Mouse (Mus musculus): ENCODE data around the gene Ethe1.

Gene Ethe1

DNA sequence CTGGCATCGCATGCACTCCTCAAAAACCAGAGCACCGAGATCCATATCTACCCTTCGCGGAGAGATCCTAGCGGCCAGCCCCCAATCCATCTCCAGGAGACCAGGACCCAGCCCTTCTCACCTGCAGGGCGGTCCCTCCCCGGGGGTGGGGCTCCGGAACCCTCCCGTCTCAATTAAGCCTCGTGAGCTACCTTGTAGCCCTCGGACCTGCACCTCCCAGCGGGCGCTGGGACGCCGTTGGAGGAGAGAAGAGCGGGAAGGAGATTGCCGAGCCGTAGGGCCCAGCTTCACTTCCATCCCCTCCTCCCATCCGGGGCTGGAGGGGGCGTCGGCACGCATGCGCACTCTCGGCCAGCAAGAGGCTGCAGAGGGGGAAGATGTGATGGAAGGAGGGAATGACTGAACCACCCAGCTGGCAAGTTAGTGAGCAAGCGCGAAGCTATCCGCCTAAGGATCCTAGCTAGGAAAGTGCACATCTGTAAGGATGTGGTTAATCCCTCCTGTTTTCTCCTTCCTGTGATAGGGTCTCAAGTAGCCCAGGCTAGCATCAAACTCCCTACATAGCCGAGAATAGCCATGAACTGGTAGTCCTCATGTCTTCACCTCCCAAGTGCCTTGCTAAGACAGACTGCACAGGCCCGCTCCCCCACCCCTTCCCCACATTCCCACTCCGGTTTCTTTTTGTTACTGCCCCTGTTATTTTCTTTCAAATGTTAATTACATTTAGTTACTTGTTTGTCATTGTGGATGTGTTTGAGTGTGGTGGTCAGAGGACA is at the start of gene Ethe1, which contains the start of gene Zfp575:
Gene Ethe1 (plus strand): TSS at position 214 of the 776 bp plus-strand sequence.
Gene Zfp575 (minus strand): TSS at position 312 of the 776 bp plus-strand sequence.
- DNase-seq (ENCODE audit: low spot score in 2 of 2), result no peak

DNA sequence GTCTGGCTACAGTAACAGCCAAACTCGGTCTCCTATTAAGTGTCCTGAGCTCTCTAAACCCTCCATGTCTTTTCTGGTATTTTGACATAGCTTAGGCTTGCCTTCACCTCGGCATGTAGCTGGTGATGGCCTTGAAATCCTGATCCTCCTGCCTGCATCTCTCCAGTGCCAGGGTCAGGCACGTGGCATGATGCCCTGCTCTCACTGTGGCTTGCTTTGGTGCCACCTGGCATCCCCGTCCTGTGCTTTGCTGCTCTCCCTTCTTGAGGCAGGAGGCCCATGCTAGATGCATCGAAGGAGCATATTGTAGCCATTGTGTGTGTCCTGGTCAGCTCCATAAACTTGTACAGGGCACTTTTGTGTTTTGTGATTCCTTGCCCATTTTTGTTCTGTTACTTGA is 49.8 kb upstream of the Ethe1 start:
- DNase-seq (ENCODE audit: low spot score in 2 of 2), result no peak

DNA sequence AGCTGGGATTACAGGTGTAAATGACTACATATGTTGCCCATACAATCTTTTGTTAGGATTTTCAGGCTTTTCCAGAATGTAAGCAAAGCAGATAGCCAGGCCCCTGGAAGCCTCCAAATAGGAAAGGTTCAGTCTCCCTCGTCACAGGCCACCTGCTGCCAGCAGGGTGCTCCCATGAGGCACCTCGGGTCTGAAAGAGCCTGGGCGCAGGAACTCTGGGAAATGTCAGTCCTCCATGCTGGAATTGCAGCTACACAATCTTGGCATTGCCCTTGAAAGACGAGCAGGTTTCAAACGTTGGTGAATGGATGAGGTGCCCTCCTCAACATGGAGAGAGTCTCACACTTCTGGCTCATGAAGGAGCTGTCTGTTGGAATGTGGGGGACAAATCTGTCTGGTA is 49.2 kb upstream of the Ethe1 start:
- no peak for DNase-seq (ENCODE audit: low spot score in 2 of 2)

DNA sequence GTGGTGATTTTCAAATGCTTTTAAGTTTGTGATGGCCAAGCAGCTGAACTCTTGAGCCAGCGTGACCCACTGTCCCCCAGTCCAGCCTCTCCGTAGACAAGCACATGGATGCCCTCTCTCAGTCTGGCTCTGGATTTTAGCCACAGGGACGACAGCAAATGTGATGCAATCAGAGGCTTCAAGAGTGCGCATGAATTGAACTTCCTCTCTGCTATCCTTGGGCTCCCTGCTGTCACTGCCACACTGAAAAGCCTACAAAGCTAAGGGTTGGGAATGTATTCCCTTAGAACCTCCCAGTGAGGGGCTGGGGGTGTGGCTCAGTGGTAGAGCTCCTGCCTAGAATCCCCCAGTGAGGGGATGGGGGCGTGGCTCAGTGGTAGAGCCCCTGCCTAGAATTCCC is 48.6 kb upstream of the Ethe1 start:
- DNase-seq (ENCODE audit: low spot score in 2 of 2), result no peak

DNA sequence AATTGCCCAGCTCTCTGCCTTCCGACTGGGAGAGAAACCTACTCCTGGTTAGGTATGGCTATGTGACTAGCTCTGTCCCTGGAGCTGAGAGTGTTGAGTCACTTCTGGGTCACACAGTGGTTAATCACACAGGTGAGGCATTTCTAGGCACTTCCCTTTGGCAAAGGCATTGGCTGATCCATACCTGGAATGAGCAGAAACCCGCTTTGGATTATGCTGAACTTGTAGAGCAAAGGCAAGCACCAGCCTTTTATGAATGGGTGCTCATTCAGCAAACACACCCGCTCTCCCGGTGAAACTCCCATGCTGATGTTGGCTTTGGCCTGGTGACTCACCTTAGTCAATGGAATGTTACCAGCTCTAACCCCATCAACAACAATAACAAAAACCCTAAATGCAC is 47.7 kb upstream of the Ethe1 start:
- DNase-seq (ENCODE audit: low spot score in 2 of 2), result no peak

DNA sequence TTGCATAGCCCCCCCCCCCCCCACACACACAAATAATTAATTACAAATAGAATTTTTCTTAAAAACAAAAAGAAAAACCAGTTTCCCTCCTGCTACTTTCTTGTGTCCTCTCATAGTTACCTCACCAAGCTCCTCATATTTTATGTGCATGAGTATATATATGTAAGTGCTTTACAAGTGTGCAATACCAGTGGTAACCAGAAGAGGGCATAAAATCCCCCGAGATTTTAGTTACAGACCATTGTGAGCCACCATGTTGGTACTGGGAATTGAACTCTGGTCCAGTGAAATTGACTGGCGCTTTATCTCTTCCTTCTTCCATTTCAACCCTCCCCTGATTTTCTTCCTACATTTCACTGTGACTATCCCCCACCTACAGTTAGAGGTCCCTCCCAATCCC is 42.8 kb upstream of the Ethe1 start:
- no peak for DNase-seq (ENCODE audit: low spot score in 2 of 2)

DNA sequence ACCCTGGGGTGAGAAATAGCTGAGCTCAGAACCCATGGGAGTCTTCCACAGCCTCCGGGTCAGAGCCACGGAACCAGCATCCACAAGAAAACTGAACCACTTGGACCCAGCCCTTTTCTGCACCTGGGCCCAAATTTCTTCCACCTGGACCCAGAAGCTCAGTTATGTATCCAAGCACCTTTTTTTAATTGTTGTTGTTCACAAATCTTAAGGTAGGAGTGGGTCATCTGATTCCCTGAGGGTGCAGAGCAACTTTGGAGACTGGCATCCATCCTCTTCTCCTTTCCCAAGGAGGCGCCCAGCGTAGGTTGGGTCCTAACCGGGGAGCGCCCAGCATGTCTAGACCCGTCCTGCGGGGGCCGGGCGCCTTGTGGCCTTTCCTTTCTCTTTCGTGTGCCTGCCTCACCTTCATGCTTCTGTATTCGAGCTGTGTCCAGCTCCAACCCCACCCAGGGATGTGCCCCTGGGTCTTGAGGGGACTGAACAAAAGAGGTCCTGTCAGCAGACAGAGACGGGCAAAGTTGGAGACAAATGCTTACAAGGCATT is 41.2 kb upstream of the Ethe1 start, which contains the start of the genes Pinlyp and Xrcc1:
Gene Pinlyp (minus strand): TSS at position 51 of the 547 bp plus-strand sequence.
Gene Xrcc1 (plus strand): TSS at position 222 of the 547 bp plus-strand sequence.
- DNase-seq (ENCODE audit: low spot score in 2 of 2), result no peak

DNA sequence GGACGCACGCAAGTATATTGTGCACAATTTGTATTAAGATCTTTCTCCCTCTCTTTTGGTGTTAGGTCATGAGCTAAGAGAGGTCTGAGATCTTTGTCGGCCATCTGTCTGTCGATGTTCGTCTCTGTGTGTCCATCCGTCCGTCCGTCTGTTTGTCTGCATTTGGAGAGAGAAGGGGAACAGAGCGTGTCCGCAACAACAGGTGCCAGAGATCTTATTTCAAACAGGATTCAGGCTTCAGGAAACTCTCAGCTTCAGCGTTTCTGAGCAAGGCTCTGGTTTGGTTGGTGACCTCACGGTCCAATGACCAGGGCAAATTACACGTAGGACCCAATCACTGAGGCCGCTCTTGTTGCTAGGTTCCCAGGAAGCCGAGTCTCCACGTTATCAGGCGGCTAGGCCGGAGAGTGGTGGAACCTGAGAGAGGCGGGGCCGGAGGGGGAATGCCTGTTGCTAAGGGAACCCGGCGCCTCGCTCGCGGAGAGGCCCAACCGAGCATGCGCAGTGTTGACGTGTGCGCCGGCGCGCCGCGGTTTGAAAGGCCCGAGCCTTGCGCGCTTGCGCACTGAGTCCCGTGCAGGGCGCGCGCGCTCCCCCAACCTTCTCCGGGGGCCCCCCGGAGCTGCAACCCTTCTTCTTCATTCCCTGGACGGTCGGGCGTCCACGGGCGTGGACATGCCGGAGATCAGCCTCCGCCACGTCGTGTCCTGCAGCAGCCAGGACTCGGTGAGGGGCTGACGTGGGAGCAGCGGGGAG is 40.5 kb upstream of the Ethe1 start:
- DNase-seq (ENCODE audit: low spot score in 2 of 2), result peak; percentile 99

DNA sequence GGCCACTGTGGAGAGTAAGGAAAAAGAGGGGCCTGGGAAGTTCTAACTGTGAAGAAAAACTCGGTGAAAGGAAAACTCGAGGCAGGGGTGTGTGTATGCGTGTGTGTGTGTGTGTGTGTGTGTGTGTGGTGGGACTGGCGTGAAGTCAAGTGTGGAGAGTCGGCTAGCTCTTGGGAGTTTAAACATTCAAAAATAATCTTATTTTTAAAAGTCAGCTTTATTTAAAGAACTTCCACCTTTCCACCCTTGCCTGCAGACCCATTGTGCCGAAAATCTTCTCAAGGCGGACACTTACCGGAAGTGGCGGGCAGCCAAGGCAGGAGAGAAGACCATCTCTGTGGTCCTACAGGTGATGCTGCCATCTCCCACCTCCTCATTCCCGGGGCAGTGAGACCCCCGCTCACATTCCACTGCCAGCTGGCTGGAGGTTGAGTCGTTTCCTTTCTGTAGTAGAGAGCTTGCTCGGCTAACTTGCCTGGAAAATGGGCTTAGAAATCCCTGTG is 39.8 kb upstream of the Ethe1 start:
- no peak for DNase-seq (ENCODE audit: low spot score in 2 of 2)

DNA sequence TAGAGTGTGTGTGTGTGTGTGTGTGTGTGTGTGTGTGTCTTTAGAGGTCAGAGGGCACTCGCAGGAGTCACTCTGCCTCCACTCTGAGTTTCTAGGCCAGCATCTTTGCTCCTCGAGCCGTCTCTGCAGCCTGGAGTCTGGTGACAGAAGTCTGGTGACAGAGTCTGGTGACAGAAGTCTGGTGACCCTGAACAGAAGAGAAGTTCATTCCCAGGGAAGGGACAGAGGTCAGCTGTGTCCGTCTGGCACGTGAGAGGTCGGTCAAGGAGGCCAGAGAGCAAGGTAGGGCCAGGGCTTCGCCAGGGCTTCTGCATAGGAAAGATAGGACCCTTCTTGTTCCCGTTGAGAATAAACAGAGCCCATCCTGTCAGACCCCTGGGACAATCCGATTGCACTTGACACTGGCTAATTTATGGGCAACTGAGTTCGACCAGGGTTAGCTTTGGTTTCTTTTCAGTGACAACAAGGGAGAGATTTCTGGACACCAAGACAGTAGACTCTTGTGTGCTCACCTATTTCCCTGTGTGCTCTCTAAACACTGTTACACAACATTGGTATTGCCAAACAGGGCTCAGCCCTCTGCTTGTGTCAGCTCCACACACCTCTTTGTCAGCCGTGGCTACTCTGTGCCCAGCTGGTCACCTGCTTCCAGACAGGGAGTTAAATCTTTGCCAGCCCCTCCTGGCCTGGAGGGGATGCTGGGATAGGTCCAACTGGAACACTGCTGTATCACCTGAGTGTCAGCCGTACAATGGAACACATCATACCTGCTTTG is 35.2 kb upstream of the Ethe1 start:
- no peak for DNase-seq (ENCODE audit: low spot score in 2 of 2)

DNA sequence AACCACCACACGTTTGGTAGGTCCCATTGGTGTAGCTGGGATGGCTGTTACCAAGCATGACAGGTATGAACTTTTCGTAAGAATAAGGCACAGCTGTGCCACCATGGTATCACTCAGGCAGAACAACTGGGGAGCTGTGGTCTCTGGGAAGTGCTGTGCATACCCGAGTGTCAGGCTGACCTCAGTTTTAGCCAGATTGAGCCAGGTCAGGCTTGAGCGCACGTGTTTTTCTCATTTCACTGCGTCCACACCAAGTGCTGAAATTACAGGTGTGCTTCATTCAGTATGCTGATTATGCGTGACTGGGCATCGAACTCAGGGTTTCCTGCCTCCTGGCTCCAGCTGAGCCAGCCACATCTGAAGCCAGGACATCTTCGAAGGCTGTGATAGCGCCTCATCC is 31.6 kb upstream of the Ethe1 start:
- DNase-seq (ENCODE audit: low spot score in 2 of 2), result no peak

DNA sequence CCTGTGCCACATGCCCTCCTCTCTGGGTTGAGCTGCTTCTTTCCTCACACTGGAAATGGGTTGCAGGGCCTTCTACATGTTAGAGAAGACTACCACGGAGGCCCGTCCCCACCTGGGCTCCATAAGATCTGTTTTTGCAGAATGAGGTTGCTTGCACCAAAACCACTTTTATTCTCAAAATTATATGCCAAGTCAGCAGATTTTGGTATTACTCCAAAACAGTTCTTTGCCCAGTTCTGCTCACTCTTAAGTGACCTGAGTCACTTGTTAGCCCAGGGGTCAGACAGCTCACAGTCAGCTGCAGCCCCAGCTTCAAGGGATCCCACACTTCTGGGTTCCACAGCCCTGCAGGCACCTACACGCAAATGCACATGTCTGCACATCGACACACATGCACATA is 25.9 kb upstream of the Ethe1 start:
- DNase-seq (ENCODE audit: low spot score in 2 of 2), result no peak

DNA sequence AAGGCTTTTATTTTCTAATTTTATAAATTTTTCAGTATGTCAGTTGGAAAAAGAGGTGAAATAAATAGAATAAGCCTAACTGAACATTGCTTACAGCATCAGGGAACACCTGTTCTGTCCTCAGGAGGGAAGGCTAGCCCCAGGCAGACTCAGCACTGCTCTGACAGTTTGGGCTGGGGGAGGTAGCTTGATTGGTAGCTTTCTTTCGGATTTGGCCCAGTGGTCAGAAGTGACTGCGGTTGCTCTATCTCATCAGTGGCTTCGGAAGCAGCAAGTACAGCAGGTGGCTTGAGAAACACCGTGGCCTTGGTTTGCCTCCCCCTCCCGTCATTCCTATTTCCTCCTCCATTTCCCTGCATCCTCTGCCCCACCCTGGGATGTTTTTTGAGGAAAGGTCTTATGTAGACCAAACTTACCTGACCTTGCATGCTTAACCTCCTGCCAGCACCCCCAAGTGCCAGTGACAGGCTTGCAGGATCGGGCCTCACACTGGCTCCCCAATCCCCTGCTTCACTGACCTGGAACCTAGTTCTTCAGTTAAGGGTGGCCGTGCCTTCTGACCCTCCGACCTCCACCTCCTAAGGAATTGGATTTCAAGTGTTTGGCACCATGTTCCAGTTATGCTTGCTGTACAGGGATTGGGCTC is 24.0 kb upstream of the Ethe1 start:
- DNase-seq (ENCODE audit: low spot score in 2 of 2), result no peak

DNA sequence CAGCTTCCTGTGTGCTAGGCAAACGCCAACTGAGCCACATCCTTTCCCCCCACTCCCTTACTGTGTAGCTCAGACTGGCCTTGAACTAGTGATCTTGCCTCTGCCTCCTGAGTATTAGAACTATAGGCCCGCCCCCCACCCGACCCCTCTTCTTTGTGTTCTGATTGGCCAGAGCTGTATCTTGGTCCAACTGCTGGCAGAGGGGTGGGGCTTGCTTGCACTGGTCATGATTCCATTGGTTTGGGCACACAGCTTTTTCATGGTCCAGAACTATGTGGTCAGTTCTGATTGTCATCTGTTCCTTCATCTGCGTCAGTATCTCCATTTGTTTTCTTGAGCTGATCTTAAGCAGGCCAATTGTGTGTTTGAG is 23.5 kb upstream of the Ethe1 start:
- DNase-seq (ENCODE audit: low spot score in 2 of 2), result no peak

DNA sequence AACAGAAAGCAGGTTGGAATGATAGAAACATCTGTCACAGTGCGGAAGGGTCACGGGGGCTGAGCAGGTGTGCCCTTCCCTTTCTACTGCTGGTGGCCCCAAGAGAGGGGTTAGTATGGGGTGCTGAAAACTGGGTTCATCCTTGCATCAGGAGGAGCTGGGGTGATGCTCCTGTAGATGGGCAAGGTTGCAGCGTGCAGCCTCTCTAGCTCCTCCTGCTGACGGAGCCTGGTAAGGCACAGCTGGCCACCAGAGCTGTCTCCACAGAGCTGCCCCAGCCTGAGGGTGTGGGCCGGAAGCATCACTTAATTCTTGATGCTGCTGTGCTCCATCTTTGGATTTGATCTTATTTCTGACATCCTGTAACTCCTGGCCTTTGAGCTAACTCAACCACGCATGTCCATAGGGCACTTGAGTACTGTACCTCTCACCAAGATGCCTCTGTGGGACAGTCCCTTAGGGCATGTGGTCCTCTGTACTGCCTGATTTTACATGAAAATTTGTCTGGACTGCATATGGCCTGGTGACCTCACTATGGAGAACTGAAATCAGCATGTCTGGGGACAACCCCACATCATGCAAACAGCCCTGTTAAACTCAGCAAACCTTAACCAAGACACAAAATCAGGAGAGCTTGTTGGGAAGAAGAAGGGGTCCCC is 22.6 kb upstream of the Ethe1 start:
- DNase-seq (ENCODE audit: low spot score in 2 of 2), result peak; percentile 51 to 85

DNA sequence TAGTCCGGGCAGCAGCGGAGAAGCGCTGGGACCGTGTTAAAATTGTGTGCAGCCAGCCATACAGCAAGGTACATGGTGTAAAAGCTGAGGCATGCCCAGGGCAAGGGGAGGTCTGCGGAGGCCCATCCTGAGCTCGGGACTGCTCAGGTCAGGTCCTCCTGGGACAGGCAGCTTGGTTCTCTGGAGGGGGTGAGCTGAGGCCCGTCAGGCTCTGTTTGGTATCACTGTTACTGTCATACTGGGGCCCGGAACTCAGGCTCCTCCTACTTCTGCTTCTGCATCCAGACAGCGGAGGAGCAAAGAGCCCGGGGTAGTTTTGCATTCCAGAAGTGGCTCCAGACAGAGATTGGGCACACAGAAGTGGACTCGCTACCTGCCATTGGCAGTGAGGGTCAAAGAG is 21.7 kb upstream of the Ethe1 start:
- DNase-seq (ENCODE audit: low spot score in 2 of 2), result no peak

DNA sequence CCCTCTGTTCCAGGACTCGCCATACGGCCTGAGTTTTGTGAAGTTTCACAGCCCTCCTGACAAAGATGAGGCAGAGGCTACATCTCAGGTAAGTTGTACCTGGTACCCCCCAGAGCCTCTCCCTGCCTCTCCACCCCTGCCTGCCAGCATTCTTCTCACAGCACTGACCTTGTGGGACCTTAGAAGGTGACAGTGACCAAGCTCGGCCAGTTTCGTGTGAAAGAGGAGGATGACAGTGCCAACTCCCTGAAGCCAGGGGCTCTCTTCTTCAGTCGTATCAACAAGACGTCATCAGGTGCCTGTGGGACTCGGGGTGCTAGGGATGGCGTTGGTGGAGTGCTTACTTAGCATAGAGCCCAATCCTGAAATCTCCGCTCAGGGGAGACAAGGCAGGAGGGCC is 21.1 kb upstream of the Ethe1 start:
- no peak for DNase-seq (ENCODE audit: low spot score in 2 of 2)

DNA sequence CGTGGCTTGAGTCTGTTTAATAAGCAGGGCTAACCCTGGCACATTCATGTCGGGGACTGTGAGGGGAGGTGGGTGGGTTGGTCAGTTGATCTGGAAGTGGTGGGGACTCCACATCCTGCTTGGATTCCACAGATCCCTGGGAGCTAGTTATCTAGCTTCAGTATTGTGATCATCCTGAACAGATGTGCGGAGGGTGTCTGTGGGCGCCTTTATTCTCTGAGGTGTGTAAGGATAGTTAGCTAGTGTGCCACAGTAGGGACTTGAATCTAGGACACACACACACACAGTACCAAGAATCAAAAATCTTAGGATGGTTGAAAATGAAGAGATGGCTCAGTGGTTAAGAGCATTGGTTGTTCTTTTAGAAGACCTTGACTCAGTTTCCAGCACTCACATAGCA is 18.8 kb upstream of the Ethe1 start:
- no peak for DNase-seq (ENCODE audit: low spot score in 2 of 2)

DNA sequence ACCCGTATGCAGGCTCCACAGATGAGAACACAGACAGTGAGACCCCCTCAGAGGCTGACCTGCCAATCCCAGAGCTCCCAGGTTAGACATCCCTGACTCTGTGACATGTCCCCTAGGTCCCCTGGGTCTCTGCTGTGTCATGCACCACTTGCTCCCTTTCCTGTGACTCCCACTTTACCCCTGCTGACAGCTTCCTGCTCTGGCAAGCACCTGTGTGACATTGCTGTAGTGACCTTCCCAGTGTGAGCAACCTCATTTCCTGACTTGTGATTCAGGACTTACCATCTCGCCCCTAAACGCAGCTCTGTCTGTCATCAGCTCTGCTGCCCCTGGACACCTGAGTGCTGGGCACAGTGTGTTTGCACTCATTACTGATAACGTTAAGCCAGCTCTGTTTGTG is 16.3 kb upstream of the Ethe1 start:
- DNase-seq (ENCODE audit: low spot score in 2 of 2), result no peak

DNA sequence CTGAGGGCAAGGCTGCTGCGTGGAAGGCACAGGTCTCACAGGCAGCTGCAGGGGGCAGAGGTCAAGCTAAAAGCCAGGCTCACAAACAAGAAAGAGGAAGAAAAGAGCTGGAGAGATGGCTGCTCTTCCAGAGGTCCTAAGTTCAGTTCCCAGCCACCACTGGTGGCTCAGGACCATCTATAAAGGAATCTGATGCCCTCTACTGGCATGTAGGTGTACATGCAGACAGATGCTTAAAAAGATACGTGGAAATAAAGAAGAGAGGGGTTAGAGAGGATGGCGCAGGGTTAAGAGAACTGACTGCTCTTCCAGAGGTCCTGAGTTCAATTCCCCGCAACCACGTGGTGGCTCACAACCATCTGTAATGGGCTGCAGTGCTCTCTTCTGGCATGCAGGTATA is 14.9 kb upstream of the Ethe1 start:
- DNase-seq (ENCODE audit: low spot score in 2 of 2), result no peak
